Mouse (Mus musculus) urinary bladder, postnatal 0 days (tissue): ENCODE results near the gene Olfr1349. TPM values are rescaled to one million over a fixed set of nuclear protein-coding genes. Genes with fewer than 3 reads are reported as not detected.

Source experiments
- polyA plus RNA-seq: library from polyadenylated mRNA; unstranded; fragments of >200 nt; fragmentation: Nextera tagmentation; extraction: Ambion mirVana; gene quantifications from 2 replicates; pipeline ENCODE4 v1.2.1, GENCODE M21; 2015

Gene Olfr1349
- not detected in 2 replicates for polyA plus RNA-seq

DNA sequence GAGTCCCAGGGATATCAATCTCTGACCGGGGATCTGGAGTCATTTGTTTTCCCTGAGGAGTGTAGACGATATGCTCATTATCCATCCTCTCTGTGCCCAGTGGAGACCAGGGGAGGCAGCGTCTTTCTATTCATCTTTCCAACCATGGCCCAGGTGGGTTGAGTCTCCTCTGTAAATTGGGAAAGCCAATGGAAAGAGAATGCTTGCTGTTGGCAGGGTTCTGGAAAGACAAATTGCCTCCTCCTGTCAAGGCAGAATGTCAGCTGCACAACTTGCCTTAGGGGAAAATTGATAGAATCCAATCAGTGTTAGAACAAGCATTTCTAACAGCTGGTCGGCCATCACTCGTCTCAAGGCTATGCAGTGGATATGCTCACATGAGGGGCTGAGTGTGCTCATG is at the start of gene Olfr1349:
Gene Olfr1349, minus strand, starts transcription at position 101 of the 400 bp plus-strand sequence.

DNA sequence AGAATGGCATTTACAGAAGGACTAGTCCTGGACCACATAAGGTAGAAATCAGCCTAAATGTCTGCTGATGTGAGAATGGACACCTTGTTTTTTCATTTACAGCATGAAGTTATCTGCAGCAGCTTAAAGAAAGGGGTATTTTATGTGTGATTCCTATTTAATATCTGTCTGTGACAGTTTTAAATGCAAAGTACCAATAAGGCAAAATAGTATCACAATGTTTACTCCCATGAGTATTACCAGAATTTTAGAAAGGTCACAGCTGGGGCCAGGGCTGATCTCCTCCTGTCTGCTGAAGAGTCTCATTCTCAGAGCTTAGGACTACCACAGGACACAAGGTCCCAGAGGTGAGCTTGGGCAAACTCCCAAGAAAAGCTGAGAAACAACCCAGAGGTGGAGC is 41.8 kb upstream of the Olfr1349 start, which contains the start of gene Olfr1350:
Gene Olfr1350, plus strand, starts transcription at position 301 of the 400 bp plus-strand sequence.

DNA sequence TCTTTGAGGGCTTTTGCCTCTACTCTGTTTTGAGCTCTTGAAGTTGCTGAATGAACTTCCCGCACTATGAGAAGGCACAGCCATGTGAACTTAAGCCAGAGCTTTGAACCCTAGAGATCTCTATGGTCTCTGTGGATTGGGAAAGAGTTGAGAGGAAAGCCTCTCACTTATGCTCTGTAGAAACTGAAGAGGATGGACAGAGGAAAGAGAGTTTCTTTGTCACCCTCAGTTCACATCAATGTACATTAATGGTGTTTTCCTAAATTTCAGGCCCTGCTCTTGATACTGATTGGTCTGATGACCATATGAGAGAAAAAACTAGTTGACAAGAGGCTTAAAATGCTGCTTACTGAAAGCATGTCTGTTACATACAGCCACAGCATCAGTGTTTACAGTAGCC is 14.1 kb downstream of the Olfr1349 start, which contains the start of gene Olfr1348:
Gene Olfr1348, minus strand, starts transcription at position 101 of the 400 bp plus-strand sequence.

DNA sequence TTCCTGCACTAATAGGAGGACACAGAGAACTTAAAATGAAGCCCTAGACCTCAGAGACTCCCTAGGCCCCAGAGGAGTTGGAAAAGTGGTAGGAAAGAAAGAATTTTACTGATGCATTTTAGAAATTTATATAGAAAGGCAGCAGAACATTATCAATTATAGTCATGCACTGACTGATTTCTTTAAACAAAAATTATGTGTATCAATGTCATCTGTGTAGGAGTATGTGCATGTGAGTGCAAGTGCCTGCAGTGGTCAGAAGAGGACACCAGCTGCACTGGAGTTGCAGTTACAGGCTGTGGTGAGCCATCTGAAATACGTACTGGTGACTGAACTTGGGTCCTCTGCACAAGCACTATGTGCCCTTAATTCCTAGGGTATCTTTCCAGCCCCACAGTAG is 23.1 kb downstream of the Olfr1349 start, which contains the start of gene Olfr1347:
Gene Olfr1347, minus strand, starts transcription at position 101 of the 400 bp plus-strand sequence.

DNA sequence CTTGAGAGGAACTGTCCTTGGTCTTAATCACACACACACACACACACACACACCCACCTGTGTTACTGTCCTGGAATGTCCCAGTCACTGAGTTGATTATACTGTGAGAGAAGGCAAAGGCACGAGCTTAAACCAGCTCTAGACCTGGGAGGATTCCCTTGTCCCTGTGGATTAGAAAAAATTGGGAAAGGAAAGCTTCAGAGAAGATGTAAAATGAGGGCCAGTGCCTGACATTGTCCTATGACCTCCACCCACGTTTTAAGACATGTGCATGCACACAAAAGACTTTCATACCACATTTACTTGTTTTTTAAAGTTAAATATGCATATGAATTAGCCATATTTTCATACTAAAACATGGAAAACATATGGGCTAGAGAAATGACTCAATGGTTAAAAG is 35.9 kb downstream of the Olfr1349 start, which contains the start of gene Olfr5:
Gene Olfr5, minus strand, starts transcription at position 101 of the 400 bp plus-strand sequence.

DNA sequence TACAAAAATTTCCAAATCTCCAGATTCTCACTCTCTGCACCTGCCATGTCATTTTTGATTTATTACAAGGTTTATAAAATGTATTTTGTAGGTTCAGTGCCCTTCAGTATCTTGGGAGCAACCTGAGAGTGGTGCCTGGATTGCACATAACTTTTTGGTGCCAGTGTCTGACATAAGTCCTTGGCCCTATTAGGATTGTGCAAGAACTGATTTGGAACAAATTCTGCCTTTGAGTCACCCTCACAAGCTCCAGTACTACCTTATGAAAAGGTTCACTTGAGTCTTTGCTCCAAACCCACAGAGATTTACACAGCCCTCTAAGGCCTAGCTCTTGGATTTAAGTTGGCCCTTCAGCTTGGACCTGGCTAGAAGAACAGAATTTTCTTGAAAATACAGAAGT is 55.8 kb downstream of the Olfr1349 start, which contains the start of gene Olfr1346:
Gene Olfr1346, plus strand, starts transcription at position 151 of the 400 bp plus-strand sequence.

Other genes starting within 250 kb of the Olfr1349 start
- 9.9 and 10.7 TPM in 2 replicates for gene Zfp667, start 236.4 kb downstream of the Olfr1349 start, polyA plus RNA-seq
- 2.5 and 3.0 TPM in 2 replicates for gene Zfp583, start 191.7 kb downstream of the Olfr1349 start, polyA plus RNA-seq
- 0.17 and 0.56 TPM in 2 replicates for gene Gm3854, start 179.2 kb downstream of the Olfr1349 start, polyA plus RNA-seq
- gene Zfp78, start 159.7 kb downstream of the Olfr1349 start, polyA plus RNA-seq: 1.9 and 2.1 TPM in 2 replicates
- 3.8 and 5.4 TPM in 2 replicates for gene Zfp28, start 139.7 kb downstream of the Olfr1349 start, polyA plus RNA-seq
- not detected in 2 replicates for gene Smim17, start 124.2 kb downstream of the Olfr1349 start, polyA plus RNA-seq
- not detected in 2 replicates for gene Gm20715, start 112.7 kb downstream of the Olfr1349 start, polyA plus RNA-seq
- not detected in 2 replicates for gene Olfr1344, start 84.3 kb downstream of the Olfr1349 start, polyA plus RNA-seq
- not detected in 2 replicates for gene Olfr1336, start 66.8 kb downstream of the Olfr1349 start, polyA plus RNA-seq
- not detected in 2 replicates for gene Olfr1346, start 55.8 kb downstream of the Olfr1349 start, polyA plus RNA-seq
- not detected in 2 replicates for gene Olfr5, start 36.0 kb downstream of the Olfr1349 start, polyA plus RNA-seq
- gene Olfr1347, start 23.2 kb downstream of the Olfr1349 start, polyA plus RNA-seq: not detected in 2 replicates
- not detected in 2 replicates for gene Olfr1348, start 14.2 kb downstream of the Olfr1349 start, polyA plus RNA-seq
- not detected in 2 replicates for gene Olfr1350, start 41.9 kb upstream of the Olfr1349 start, polyA plus RNA-seq
- 1.5 and 1.6 TPM in 2 replicates for gene Zim1, start 173.5 kb upstream of the Olfr1349 start, polyA plus RNA-seq
- gene Peg3, start 207.5 kb upstream of the Olfr1349 start, polyA plus RNA-seq: 44.1 and 55.1 TPM in 2 replicates
- 0.82 and 1.1 TPM in 2 replicates for gene Usp29, start 207.6 kb upstream of the Olfr1349 start, polyA plus RNA-seq